Mouse (Mus musculus) limb, embryonic 15.5 days (tissue): Measurements from ENCODE around the gene Dlx5. TPM values are rescaled to one million over a fixed set of nuclear protein-coding genes. Genes with fewer than 3 reads are reported as not detected.

Experiments used
- ATAC-seq: fragments of 200-750 bp; cut with Nextera tagmentation; 2 replicates; pipeline ENCODE4 v1.8.0; 2017; ENCODE audit warnings: low read depth, moderate TSS enrichment; ENCODE audit not compliant: insufficient number of reproducible peaks, low FRiP score, low TSS enrichment
- H3K27ac ChIP-seq: fragments of 300-500 bp; sonication (generic); 2 replicates; pipeline ENCODE4 v1.5.1; 2015; ENCODE audit warnings: moderate library complexity, mild to moderate bottlenecking, inconsistent platforms
- H3K27me3 ChIP-seq: fragments of 300-500 bp; sonication (generic); 2 replicates; pipeline ENCODE4 v1.6.1; 2015; ENCODE audit warnings: inconsistent platforms
- H3K36me3 ChIP-seq: fragments of 300-500 bp; sonication (generic); 2 replicates; pipeline ENCODE4 v1.6.1; 2015; ENCODE audit warnings: inconsistent platforms
- H3K4me1 ChIP-seq: fragments of 300-500 bp; sonication (generic); 2 replicates; pipeline ENCODE4 v1.6.1; 2015; ENCODE audit warnings: inconsistent platforms
- H3K4me2 ChIP-seq: fragments of 300-500 bp; sonication (generic); 2 replicates; pipeline ENCODE4 v1.6.1; 2015; ENCODE audit warnings: mild to moderate bottlenecking, inconsistent platforms
- H3K4me3 ChIP-seq: fragments of 300-500 bp; sonication (generic); 2 replicates; pipeline ENCODE4 v1.5.1; 2015; ENCODE audit warnings: mild to moderate bottlenecking, inconsistent platforms
- H3K9ac ChIP-seq: fragments of 300-500 bp; sonication (generic); 2 replicates; pipeline ENCODE4 v1.6.1; 2015; ENCODE audit warnings: inconsistent platforms
- H3K9me3 ChIP-seq: fragments of 300-500 bp; sonication (generic); 2 replicates; pipeline ENCODE4 v1.6.1; 2016; ENCODE audit warnings: inconsistent platforms
- WGBS: fragments of 180-500 bp; shearing (Covaris S2); methylation state at CpG from one replicate; pipeline ENCODE4 v1.1.7; 2015; 5-methylcytosine and 5-hydroxymethylcytosine counted together
- polyA plus RNA-seq: library from polyadenylated mRNA; unstranded; fragments of >200 nt; fragmentation: Nextera tagmentation; extraction: Ambion mirVana; gene quantifications from 2 replicates; pipeline ENCODE4 v1.2.1, GENCODE M21; 2015

Gene Dlx5
- polyA plus RNA-seq, 1 experiment from 2014 or later = 47.5 TPM

GRCm38 (mm10) chr6:6863955-6864354 lies 17.9 kb downstream of the Dlx5 start:
- Histone ChIP-seq H3K4me3 (peak overlapping the region; percentile 48), H3K4me2 (peak overlapping the region; percentile 87), H3K9ac (peak overlapping the region; percentile 37), H3K27ac (peak overlapping the region; percentile 38; the same call in 1 of the 2 replicates), H3K36me3 (no peaks in the 10 kb centered on the region), H3K9me3 (no peaks in the 10 kb centered on the region), H3K27me3 (peaks cover 87% of the 10 kb centered on the region), H3K4me1 (peaks cover 38% of the 10 kb centered on the region)
- ATAC-seq = no peak
- 4% methylated on average over 19 of the region's 21 CpGs for WGBS

- Histone ChIP-seq H3K9ac (peak within 1 kb of the TSS; percentile 37), H3K4me1 (peaks cover 38% of the 10 kb centered on the region), H3K4me3 (peak within 1 kb of the TSS; percentile 48), H3K27ac (peak within 1 kb of the TSS; percentile 38; the same call in 1 of the 2 replicates), H3K27me3 (peaks cover 87% of the 10 kb centered on the region), H3K36me3 (no peaks in the 10 kb centered on the region), H3K9me3 (no peaks in the 10 kb centered on the region), H3K4me2 (peak within 1 kb of the TSS; percentile 87)
- ATAC-seq = 0 out of 2 replicates have a peak, but pooled peaks have one; percentile 43
- under 1% methylated on average over 47 of the region's 52 CpGs for WGBS
These were observed 18.6 kb downstream of the Dlx5 start, which contains the start of gene Dlx6 for GRCm38 (mm10) chr6:6863160-6863870. Dlx6 (plus strand) TSS chr6:6863334.

GRCm38 (mm10) chr6:6862611-6863010 lies 19.3 kb downstream of the Dlx5 start:
- no peaks in the 10 kb centered on the region for H3K36me3 ChIP-seq
- peaks cover 91% of the 10 kb centered on the region for H3K27me3 ChIP-seq
- H3K4me3 ChIP-seq = peak overlapping the region; percentile 48
- H3K9me3 ChIP-seq = no peaks in the 10 kb centered on the region
- no peak overlapping the region for H3K27ac ChIP-seq
- ATAC-seq = peak; percentile 74; the same call in 1 of the 2 replicates
- peak overlapping the region; percentile 87 for H3K4me2 ChIP-seq
- 0% methylated on average over 23 of the region's 23 CpGs for WGBS
- no peak overlapping the region for H3K9ac ChIP-seq
- H3K4me1 ChIP-seq = peaks cover 38% of the 10 kb centered on the region

GRCm38 (mm10) chr6:6861798-6862428 lies 20.0 kb downstream of the Dlx5 start:
- WGBS = 4% methylated on average over 11 of the region's 11 CpGs
- Histone ChIP-seq H3K4me1 (peaks cover 38% of the 10 kb centered on the region), H3K4me3 (peak overlapping the region; percentile 48; the same call in 1 of the 2 replicates)

GRCm38 (mm10) chr6:6861086-6861797 lies 20.6 kb downstream of the Dlx5 start:
- WGBS = 2% methylated on average over 21 of the region's 21 CpGs
- Histone ChIP-seq H3K27ac (no peak overlapping the region), H3K27me3 (peaks cover 92% of the 10 kb centered on the region), H3K4me3 (peak overlapping the region; percentile 17), H3K9me3 (no peaks in the 10 kb centered on the region), H3K9ac (no peak overlapping the region), H3K36me3 (no peaks in the 10 kb centered on the region), H3K4me1 (peaks cover 43% of the 10 kb centered on the region), H3K4me2 (peak overlapping the region; percentile 32)
- ATAC-seq = no peak

More at GRCm38 (mm10) chr6:6861798-6862428, 20.0 kb downstream of the Dlx5 start:
- Histone ChIP-seq H3K36me3 (no peaks in the 10 kb centered on the region), H3K27me3 (peaks cover 91% of the 10 kb centered on the region), H3K9me3 (no peaks in the 10 kb centered on the region), H3K27ac (no peak overlapping the region), H3K9ac (no peak overlapping the region), H3K4me2 (peak overlapping the region; percentile 87; the same call in 1 of the 2 replicates)
- ATAC-seq = no peak

- peaks cover 92% of the 10 kb centered on the region for H3K27me3 ChIP-seq
- H3K4me2 ChIP-seq = peak overlapping the region; percentile 32
- H3K4me1 ChIP-seq = peaks cover 49% of the 10 kb centered on the region
- H3K36me3 ChIP-seq = no peaks in the 10 kb centered on the region
- ATAC-seq = no peak
- no peak overlapping the region for H3K27ac ChIP-seq
- H3K9me3 ChIP-seq = no peaks in the 10 kb centered on the region
- no peak overlapping the region for H3K9ac ChIP-seq
- peak overlapping the region; percentile 12 for H3K4me3 ChIP-seq
- 1% methylated on average over 33 of the region's 33 CpGs for WGBS
These were observed 21.3 kb downstream of the Dlx5 start for GRCm38 (mm10) chr6:6860411-6861085.

- ATAC-seq = no peak
- peak overlapping the region; percentile 32 for H3K4me2 ChIP-seq
- H3K9me3 ChIP-seq = no peaks in the 10 kb centered on the region
- H3K27ac ChIP-seq = no peak overlapping the region
- no peak overlapping the region for H3K9ac ChIP-seq
- peaks cover 53% of the 10 kb centered on the region for H3K4me1 ChIP-seq
- H3K36me3 ChIP-seq = no peaks in the 10 kb centered on the region
- H3K27me3 ChIP-seq = peaks cover 92% of the 10 kb centered on the region
- 5% methylated on average over 21 of the region's 21 CpGs for WGBS
- peak overlapping the region; percentile 12 for H3K4me3 ChIP-seq
These were observed 21.9 kb downstream of the Dlx5 start for GRCm38 (mm10) chr6:6859950-6860410.

GRCm38 (mm10) chr6:6859111-6859949 lies 22.6 kb downstream of the Dlx5 start:
- Histone ChIP-seq H3K27me3 (peaks cover 92% of the 10 kb centered on the region), H3K4me1 (peaks cover 55% of the 10 kb centered on the region), H3K9ac (no peak overlapping the region), H3K4me3 (peak overlapping the region; percentile 12; the same call in 1 of the 2 replicates), H3K27ac (no peak overlapping the region), H3K36me3 (no peaks in the 10 kb centered on the region), H3K9me3 (no peaks in the 10 kb centered on the region), H3K4me2 (peak overlapping the region; percentile 32; the same call in 1 of the 2 replicates)
- 10% methylated on average over 19 of the region's 19 CpGs for WGBS
- ATAC-seq = no peak

GRCm38 (mm10) chr6:6858571-6858970 lies 23.3 kb downstream of the Dlx5 start:
- no peak for ATAC-seq
- no peak overlapping the region for H3K4me3 ChIP-seq
- no peak overlapping the region for H3K27ac ChIP-seq
- H3K4me2 ChIP-seq = no peak overlapping the region
- H3K4me1 ChIP-seq = peaks cover 48% of the 10 kb centered on the region
- no peaks in the 10 kb centered on the region for H3K9me3 ChIP-seq
- no peak overlapping the region for H3K9ac ChIP-seq
- H3K27me3 ChIP-seq = peaks cover 91% of the 10 kb centered on the region
- 0% methylated on average over 1 of the region's 1 CpGs for WGBS
- no peaks in the 10 kb centered on the region for H3K36me3 ChIP-seq

GRCm38 (mm10) chr6:6857766-6858165 lies 24.1 kb downstream of the Dlx5 start:
- Histone ChIP-seq H3K27ac (no peak overlapping the region), H3K9ac (no peak overlapping the region), H3K9me3 (no peaks in the 10 kb centered on the region), H3K4me3 (no peak overlapping the region), H3K4me2 (no peak overlapping the region), H3K4me1 (peaks cover 40% of the 10 kb centered on the region), H3K27me3 (peaks cover 91% of the 10 kb centered on the region), H3K36me3 (no peaks in the 10 kb centered on the region)
- ATAC-seq = no peak
- 15% methylated on average over 2 of the region's 2 CpGs for WGBS
